Mouse (Mus musculus): Measurements from ENCODE around the gene Usp35. TPM values are rescaled to one million over a fixed set of nuclear protein-coding genes. Genes with fewer than 3 reads are reported as not detected.

Gene Usp35
- polyA plus RNA-seq, 1 experiment from 2014 or later: 1.5 TPM

- peaks cover 7% of the 10 kb centered on the region for H3K4me1 ChIP-seq (ENCODE audit: control insufficient read depth, insufficient read depth, low read length)
- no peak for ATAC-seq (ENCODE audit: insufficient read depth, low FRiP score)
- WGBS: 83% methylated on average over 5 of the region's 5 CpGs
- H3K9me3 ChIP-seq (replicated peaks; ENCODE audit: control insufficient read depth, low read length): no peaks in the 10 kb centered on the region
- no peaks in the 10 kb centered on the region for H3K36me3 ChIP-seq (ENCODE audit: control insufficient read depth, insufficient read depth, low read length)
- H3K9ac ChIP-seq (ENCODE audit: low read length): no peak overlapping the region
- no peak overlapping the region for H3K27ac ChIP-seq (ENCODE audit: low read length)
- H3K4me2 ChIP-seq (ENCODE audit: low read depth, low read length): no peak overlapping the region
- H3K27me3 ChIP-seq (ENCODE audit: control insufficient read depth, insufficient read depth, low read length): no peaks in the 10 kb centered on the region
- no peak overlapping the region for H3K4me3 ChIP-seq (replicated peaks; ENCODE audit: low read length)
Observed at GRCm38 (mm10) chr7:97348836-97349235, 17.0 kb upstream of the Usp35 start.

- Histone ChIP-seq H3K4me1 (ENCODE audit: control insufficient read depth, insufficient read depth, low read length) (peaks cover 11% of the 10 kb centered on the region), H3K27me3 (ENCODE audit: control insufficient read depth, insufficient read depth, low read length) (no peaks in the 10 kb centered on the region), H3K9me3 (replicated peaks; ENCODE audit: control insufficient read depth, low read length) (no peaks in the 10 kb centered on the region), H3K4me2 (ENCODE audit: low read depth, low read length) (no peak overlapping the region), H3K4me3 (replicated peaks; ENCODE audit: low read length) (no peak overlapping the region), H3K36me3 (ENCODE audit: control insufficient read depth, insufficient read depth, low read length) (no peaks in the 10 kb centered on the region), H3K27ac (ENCODE audit: low read length) (no peak overlapping the region), H3K9ac (ENCODE audit: low read length) (no peak overlapping the region)
- no peak for ATAC-seq (ENCODE audit: insufficient read depth, low FRiP score)
- WGBS: 89% methylated on average over 3 of the region's 3 CpGs
Observed at GRCm38 (mm10) chr7:97348318-97348717, 16.5 kb upstream of the Usp35 start.

- Histone ChIP-seq H3K27ac (ENCODE audit: low read length) (no peak overlapping the region), H3K4me3 (replicated peaks; ENCODE audit: low read length) (no peak overlapping the region), H3K4me1 (ENCODE audit: control insufficient read depth, insufficient read depth, low read length) (peaks cover 12% of the 10 kb centered on the region), H3K9ac (ENCODE audit: low read length) (no peak overlapping the region), H3K9me3 (replicated peaks; ENCODE audit: control insufficient read depth, low read length) (no peaks in the 10 kb centered on the region), H3K36me3 (ENCODE audit: control insufficient read depth, insufficient read depth, low read length) (no peaks in the 10 kb centered on the region), H3K4me2 (ENCODE audit: low read depth, low read length) (no peak overlapping the region), H3K27me3 (ENCODE audit: control insufficient read depth, insufficient read depth, low read length) (no peaks in the 10 kb centered on the region)
- no peak for ATAC-seq (ENCODE audit: insufficient read depth, low FRiP score)
- 97% methylated on average over 15 of the region's 15 CpGs for WGBS
Observed at GRCm38 (mm10) chr7:97347464-97347863, 15.6 kb upstream of the Usp35 start.

GRCm38 (mm10) chr7:97346822-97347166 is 15.0 kb upstream of the Usp35 start:
- Histone ChIP-seq H3K4me2 (ENCODE audit: low read depth, low read length) (no peak overlapping the region), H3K4me1 (ENCODE audit: control insufficient read depth, insufficient read depth, low read length) (peaks cover 12% of the 10 kb centered on the region), H3K36me3 (ENCODE audit: control insufficient read depth, insufficient read depth, low read length) (no peaks in the 10 kb centered on the region), H3K4me3 (replicated peaks; ENCODE audit: low read length) (no peak overlapping the region), H3K9me3 (replicated peaks; ENCODE audit: control insufficient read depth, low read length) (no peaks in the 10 kb centered on the region), H3K27me3 (ENCODE audit: control insufficient read depth, insufficient read depth, low read length) (no peaks in the 10 kb centered on the region), H3K27ac (ENCODE audit: low read length) (no peak overlapping the region), H3K9ac (ENCODE audit: low read length) (no peak overlapping the region)
- WGBS: 75% methylated on average over 4 of the region's 4 CpGs
- ATAC-seq (ENCODE audit: insufficient read depth, low FRiP score): no peak

- Histone ChIP-seq H3K27me3 (ENCODE audit: control insufficient read depth, insufficient read depth, low read length) (no peaks in the 10 kb centered on the region), H3K4me1 (ENCODE audit: control insufficient read depth, insufficient read depth, low read length) (peaks cover 12% of the 10 kb centered on the region), H3K4me2 (ENCODE audit: low read depth, low read length) (no peak overlapping the region), H3K4me3 (replicated peaks; ENCODE audit: low read length) (no peak overlapping the region), H3K9ac (ENCODE audit: low read length) (no peak overlapping the region), H3K36me3 (ENCODE audit: control insufficient read depth, insufficient read depth, low read length) (no peaks in the 10 kb centered on the region), H3K9me3 (replicated peaks; ENCODE audit: control insufficient read depth, low read length) (no peaks in the 10 kb centered on the region), H3K27ac (ENCODE audit: low read length) (no peak overlapping the region)
- ATAC-seq (ENCODE audit: insufficient read depth, low FRiP score): no peak
- 78% methylated on average over 9 of the region's 9 CpGs for WGBS
Observed at GRCm38 (mm10) chr7:97346111-97346821, 14.4 kb upstream of the Usp35 start.

DNA sequence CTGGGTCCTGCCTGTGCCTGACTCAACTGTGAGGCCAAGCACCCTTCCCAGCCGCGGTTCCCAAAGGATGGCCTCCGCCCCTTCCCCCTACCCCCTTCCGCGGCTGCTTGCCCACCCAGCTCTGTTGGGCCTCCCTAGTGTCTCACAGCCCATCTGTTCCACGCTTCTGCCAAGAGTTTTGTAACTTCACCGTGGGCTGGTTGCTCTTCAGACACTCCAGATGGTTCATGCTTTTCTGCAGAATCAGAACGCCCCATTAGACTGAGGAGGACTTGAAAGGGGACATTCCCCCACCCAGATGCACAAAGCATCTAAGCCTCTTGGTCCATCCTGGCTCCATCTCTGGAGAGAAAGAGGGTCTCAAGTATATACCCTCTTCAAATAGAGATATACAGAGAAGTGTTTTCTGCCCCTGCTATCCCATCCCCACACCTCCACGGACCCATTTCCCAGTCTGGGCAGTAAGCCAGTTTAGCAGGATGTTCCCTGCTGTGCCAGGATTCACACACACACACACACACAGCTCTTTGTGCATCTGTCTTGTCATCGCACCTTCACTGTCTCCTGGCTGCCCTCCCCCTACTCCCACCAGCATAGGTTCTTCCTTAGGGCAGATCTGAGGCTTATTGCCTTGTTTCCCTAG is 13.5 kb upstream of the Usp35 start:
- ATAC-seq (ENCODE audit: insufficient read depth, low FRiP score): no peak; the same call in 1 of the 2 replicates
- Histone ChIP-seq H3K4me3 (replicated peaks; ENCODE audit: low read length) (no peak overlapping the region), H3K4me1 (ENCODE audit: control insufficient read depth, insufficient read depth, low read length) (peaks cover 12% of the 10 kb centered on the region), H3K9me3 (replicated peaks; ENCODE audit: control insufficient read depth, low read length) (no peaks in the 10 kb centered on the region), H3K4me2 (ENCODE audit: low read depth, low read length) (no peak overlapping the region), H3K27me3 (ENCODE audit: control insufficient read depth, insufficient read depth, low read length) (no peaks in the 10 kb centered on the region), H3K9ac (ENCODE audit: low read length) (no peak overlapping the region), H3K27ac (ENCODE audit: low read length) (peak overlapping the region; percentile 1; the same call in 1 of the 2 replicates), H3K36me3 (ENCODE audit: control insufficient read depth, insufficient read depth, low read length) (no peaks in the 10 kb centered on the region)
- WGBS: 34% methylated on average over 10 of the region's 10 CpGs

- 75% methylated on average over 2 of the region's 2 CpGs for WGBS
- Histone ChIP-seq H3K9me3 (replicated peaks; ENCODE audit: control insufficient read depth, low read length) (no peaks in the 10 kb centered on the region), H3K4me2 (ENCODE audit: low read depth, low read length) (no peak overlapping the region), H3K36me3 (ENCODE audit: control insufficient read depth, insufficient read depth, low read length) (no peaks in the 10 kb centered on the region), H3K27ac (ENCODE audit: low read length) (no peak overlapping the region; the same call in 1 of the 2 replicates), H3K9ac (ENCODE audit: low read length) (no peak overlapping the region), H3K4me1 (ENCODE audit: control insufficient read depth, insufficient read depth, low read length) (peaks cover 12% of the 10 kb centered on the region), H3K4me3 (replicated peaks; ENCODE audit: low read length) (no peak overlapping the region), H3K27me3 (ENCODE audit: control insufficient read depth, insufficient read depth, low read length) (no peaks in the 10 kb centered on the region)
- no peak for ATAC-seq (ENCODE audit: insufficient read depth, low FRiP score)
Observed at GRCm38 (mm10) chr7:97344655-97345054, 12.8 kb upstream of the Usp35 start.

DNA sequence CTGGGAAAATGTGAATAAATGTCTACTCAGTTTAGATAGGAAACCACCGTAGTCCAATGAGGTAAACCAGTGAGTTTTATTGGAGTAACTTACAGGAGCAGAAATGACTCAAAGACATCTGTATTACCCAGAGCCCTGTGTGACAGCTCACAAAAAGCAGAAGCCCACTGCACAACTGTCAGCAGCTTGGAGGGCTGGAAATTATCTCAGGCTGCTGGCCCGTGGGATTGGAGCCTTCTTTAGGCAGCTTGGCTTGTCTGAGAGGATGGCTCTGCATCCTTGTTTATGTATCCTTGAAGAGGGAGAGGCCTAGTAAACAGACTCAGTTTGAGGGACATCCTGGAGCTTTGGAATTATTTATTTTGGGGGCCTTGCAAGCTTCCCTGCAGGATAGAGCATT is 11.1 kb upstream of the Usp35 start:
- Histone ChIP-seq H3K9ac (ENCODE audit: low read length) (no peak overlapping the region), H3K36me3 (ENCODE audit: control insufficient read depth, insufficient read depth, low read length) (no peaks in the 10 kb centered on the region), H3K4me1 (ENCODE audit: control insufficient read depth, insufficient read depth, low read length) (peaks cover 12% of the 10 kb centered on the region), H3K27me3 (ENCODE audit: control insufficient read depth, insufficient read depth, low read length) (no peaks in the 10 kb centered on the region), H3K4me2 (ENCODE audit: low read depth, low read length) (no peak overlapping the region), H3K4me3 (replicated peaks; ENCODE audit: low read length) (no peak overlapping the region), H3K27ac (ENCODE audit: low read length) (peak overlapping the region; percentile 59), H3K9me3 (replicated peaks; ENCODE audit: control insufficient read depth, low read length) (no peaks in the 10 kb centered on the region)
- WGBS: 37% methylated on average over 2 of the region's 2 CpGs
- peak; percentile 37; the same call in 1 of the 2 replicates for ATAC-seq (ENCODE audit: insufficient read depth, low FRiP score)
